Mouse (Mus musculus): ENCODE measurements around the gene Rab24.

- no peak for TF ChIP-seq CTCF (IDR thresholded peaks at IDR 0.05; ENCODE audit: borderline replicate concordance, extremely low read depth, insufficient read depth, insufficient read length)
- no peak for TF ChIP-seq POLR2A (IDR thresholded peaks at IDR 0.05; ENCODE audit: borderline replicate concordance, extremely low read depth, insufficient read depth, insufficient read length, poor library complexity, severe bottlenecking)
Observed at GRCm38 (mm10) chr13:55314891-55315412, 6.8 kb downstream of the Rab24 start.
